Mouse (Mus musculus) kidney, adult 2 months (tissue): Measurements from ENCODE around the gene Slc5a1.

Source experiments
- CTCF ChIP-seq: fragments of 200-500 bp; conservative IDR thresholded peaks from 2 replicates; pipeline ENCODE4 v1.5.1; 2011; ENCODE audit warnings: low read depth, mild to moderate bottlenecking, control low read depth, low read length, moderate library complexity, mixed read lengths; ENCODE audit not compliant: insufficient read depth, insufficient read length
- POLR2A ChIP-seq: fragments of 200-500 bp; IDR thresholded peaks from one replicate; pipeline ENCODE4 v1.6.1; 2011; ENCODE audit warnings: low read depth, low read length, control low read depth

GRCm38 (mm10) chr5:33204284-33204683 lies 100.3 kb downstream of the Slc5a1 start:
- TF ChIP-seq CTCF = no peak
- no peak for TF ChIP-seq POLR2A
